Mouse (Mus musculus) embryonic stem cell, embryonic (primary cell): Measurements from ENCODE around the gene Dync1i1.

ENCODE experiments used
- CTCF ChIA-PET, 4 experiments: fragments of 300-600 bp in 2 of 4; fragments of 350-600 bp in 2 of 4; sonication (Branson Sonifier 250); formaldehyde crosslinking; loops; one replicate each; lab custom pipeline; 2022; ENCODE audit warnings: inconsistent platforms in 2 of 4; lab: Charles Lee
- POLR2A ChIA-PET, 4 experiments: fragments of 300-600 bp in 2 of 4; fragments of 350-600 bp in 2 of 4; sonication (Branson Sonifier 250); formaldehyde crosslinking; loops; one replicate each; lab custom pipeline; 2022; ENCODE audit warnings: antibody characterized with exemption in 4 of 4, inconsistent platforms in 1 of 4; lab: Charles Lee

The Dync1i1 gene

GRCm38 (mm10) chr6:6070015-6070414, 344.6 kb downstream of the Dync1i1 start:
- CTCF ChIA-PET = interaction anchor here in 2 of 4 experiments (0.7 to 1.2 kb wide), 4 partner anchors 12 to 321 kb away, joined by 3 to 5 read pairs (median 3); no protein-coding TSS in a partner anchor

GRCm38 (mm10) chr6:6071038-6071437, 345.6 kb downstream of the Dync1i1 start:
- ChIA-PET POLR2A (interaction anchor here in 3 of 4 experiments (0.5 to 2.3 kb wide), 13 partner anchors 11 to 175 kb away, joined by 3 to 10 read pairs (median 3); no protein-coding TSS in a partner anchor), CTCF (interaction anchor here in 1 of 4 experiments (1.2 kb wide), 1 partner anchor 322 kb away, joined by 3 read pairs; no protein-coding TSS in a partner anchor)

More at GRCm38 (mm10) chr6:6070015-6070414, 344.6 kb downstream of the Dync1i1 start:
- POLR2A ChIA-PET = interaction anchor here in 3 of 4 experiments (0.5 to 2.3 kb wide), 19 partner anchors 10 to 511 kb away, joined by 3 to 10 read pairs (median 3); no protein-coding TSS in a partner anchor

- CTCF ChIA-PET = interaction anchor here in 1 of 4 experiments (0.6 to 0.7 kb wide), 2 partner anchors 51 to 187 kb away, joined by 3 to 4 read pairs; no protein-coding TSS in a partner anchor
- POLR2A ChIA-PET = interaction anchor here in 2 of 4 experiments (1.1 to 2.5 kb wide), 4 partner anchors 11 to 141 kb away, joined by 3 to 10 read pairs (median 4); partner anchors contain the start of gene Slc25a13 (in 1 of the 2)
These were observed 350.6 kb downstream of the Dync1i1 start for GRCm38 (mm10) chr6:6075940-6076447.

GRCm38 (mm10) chr6:6077234-6077633, 351.8 kb downstream of the Dync1i1 start:
- ChIA-PET CTCF (no interaction called here), POLR2A (interaction anchor here in 2 of 4 experiments (0.5 to 2.9 kb wide), 10 partner anchors 10 to 740 kb away, joined by 3 to 10 read pairs (median 4); no protein-coding TSS in a partner anchor)
